Mouse (Mus musculus) urinary bladder, postnatal 10 days (tissue): ENCODE results near the gene Spsb4.

Experiments
- DNase-seq: peaks from one replicate; pipeline ENCODE4 v3.0.0; 2022; ENCODE audit warnings: low spot score

Spsb4 gene

GRCm38 (mm10) chr9:97017121-97017810 is 1.4 kb downstream of the Spsb4 start:
- no peak for DNase-seq

DNA sequence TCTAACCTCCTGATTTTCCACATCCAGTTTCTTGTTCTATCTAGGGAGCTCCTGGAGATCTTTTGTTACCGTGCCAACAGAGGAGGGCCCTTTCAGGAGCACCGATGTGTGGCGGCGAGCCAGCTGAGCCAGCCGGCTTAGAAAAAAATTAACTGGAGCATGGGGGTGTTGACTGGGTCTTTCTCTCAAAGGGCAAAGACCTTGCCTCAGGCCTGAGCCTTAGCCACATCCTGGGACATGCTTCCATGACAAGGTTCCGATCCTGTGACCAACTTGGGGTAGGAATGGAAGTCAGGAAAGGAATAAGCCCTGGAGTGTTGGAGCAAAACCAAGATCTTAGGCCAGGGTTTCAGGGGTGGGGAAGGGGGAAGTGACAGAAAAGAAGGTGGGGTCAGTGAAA is 2.9 kb downstream of the Spsb4 start:
- no peak for DNase-seq

DNA sequence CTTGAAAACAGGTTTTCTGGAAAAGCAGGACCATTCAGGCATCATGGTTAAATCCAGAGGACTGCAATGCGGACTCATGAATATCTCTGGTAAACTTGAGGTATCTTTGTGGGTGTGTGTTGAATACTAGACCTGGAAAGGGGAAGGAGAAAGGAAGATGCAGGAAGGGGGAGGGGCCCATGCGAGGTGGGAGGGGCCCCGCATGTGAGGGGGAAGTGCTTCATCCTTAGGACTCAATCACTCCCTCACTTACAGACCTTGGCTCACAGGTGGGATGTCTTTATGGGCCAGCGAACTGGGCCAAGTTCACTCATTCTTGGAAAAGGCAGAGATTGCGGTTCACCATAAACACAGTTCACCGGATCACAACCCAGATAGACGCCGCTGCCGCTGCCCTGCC is 4.9 kb downstream of the Spsb4 start:
- DNase-seq = no peak

DNA sequence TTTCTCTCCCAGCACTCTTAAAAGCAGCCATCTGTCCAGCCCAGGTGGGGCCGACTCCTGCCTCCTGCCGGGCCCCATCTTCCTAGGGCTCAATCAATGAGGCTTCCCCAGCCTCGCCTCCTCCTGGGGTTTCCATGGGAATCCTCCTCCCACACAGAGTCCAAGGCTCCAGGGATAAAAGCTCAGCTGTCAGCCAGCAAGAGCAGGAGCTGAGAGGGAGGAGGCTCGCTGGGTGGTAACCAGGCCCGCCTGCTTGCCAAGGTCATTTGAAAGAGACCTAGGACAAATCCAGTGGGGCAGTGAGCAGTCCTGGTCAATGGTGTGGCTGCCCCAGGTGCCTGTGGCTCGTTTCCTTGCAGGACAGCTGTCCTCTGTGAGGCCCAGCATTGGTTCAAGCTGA is 5.5 kb downstream of the Spsb4 start:
- no peak for DNase-seq

DNA sequence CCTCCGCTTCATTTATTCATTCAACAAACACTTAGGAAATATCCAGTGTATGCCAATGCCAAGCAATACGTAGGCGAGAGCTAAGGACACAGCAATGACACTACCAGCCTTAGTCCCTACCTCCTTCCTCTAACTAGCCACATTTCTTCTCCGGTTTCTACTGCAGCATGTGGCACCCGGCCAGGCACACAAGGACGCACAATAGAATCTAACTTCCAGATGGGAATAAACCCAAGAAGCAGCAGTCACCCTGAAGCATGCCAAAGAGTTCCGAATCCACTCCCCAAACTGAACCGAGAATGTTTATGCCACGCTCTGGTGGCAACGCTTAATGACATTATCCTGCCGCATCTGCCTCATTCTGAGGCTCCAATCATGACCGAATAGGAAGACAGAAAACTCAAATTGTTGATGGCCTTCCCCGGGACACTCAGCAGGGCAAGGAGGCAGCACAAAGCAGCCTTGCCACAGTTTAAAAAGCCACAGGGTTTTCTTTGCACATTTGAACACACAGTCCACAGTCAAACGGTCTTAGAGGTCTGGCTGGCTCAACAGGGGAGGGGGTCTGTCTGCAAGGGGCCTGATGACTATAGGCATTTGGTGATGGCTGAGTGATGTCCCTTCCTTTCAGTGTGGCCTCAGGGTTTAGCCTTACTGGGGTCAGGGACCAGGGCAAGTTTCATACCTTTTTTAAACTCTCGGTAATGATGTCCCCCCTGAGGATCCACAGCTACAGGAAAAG is 7.0 kb downstream of the Spsb4 start:
- DNase-seq = no peak

GRCm38 (mm10) chr9:97010447-97010846 is 8.2 kb downstream of the Spsb4 start:
- no peak for DNase-seq

GRCm38 (mm10) chr9:97004726-97005125 is 13.9 kb downstream of the Spsb4 start:
- DNase-seq = no peak

- DNase-seq = no peak
Observed at GRCm38 (mm10) chr9:97003173-97003572, 15.5 kb downstream of the Spsb4 start.

- no peak for DNase-seq
Observed at GRCm38 (mm10) chr9:97002654-97003053, 16.0 kb downstream of the Spsb4 start.

- no peak for DNase-seq
Observed at GRCm38 (mm10) chr9:97002025-97002424, 16.6 kb downstream of the Spsb4 start.

GRCm38 (mm10) chr9:97001458-97001857 is 17.2 kb downstream of the Spsb4 start:
- no peak for DNase-seq

DNA sequence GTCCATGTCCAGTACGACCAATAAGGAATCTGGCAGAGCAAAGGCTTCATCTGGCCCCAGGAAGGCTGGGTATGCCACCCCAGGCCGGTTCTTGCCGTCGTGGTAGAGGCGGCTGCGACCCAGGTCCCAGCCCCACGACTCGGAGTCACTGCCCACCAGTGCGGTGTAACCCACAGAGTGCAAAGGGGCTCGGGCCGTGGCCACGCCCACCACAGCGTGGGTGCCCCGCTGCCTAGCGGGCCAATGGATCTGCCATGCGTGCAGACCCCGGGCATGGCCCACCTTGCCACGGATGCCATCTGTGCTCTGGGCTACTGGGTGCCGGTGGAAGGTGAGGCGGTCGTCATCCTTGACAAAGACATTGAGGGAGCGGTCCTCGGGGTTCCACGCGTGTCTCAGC is 22.9 kb downstream of the Spsb4 start:
- no peak for DNase-seq

DNA sequence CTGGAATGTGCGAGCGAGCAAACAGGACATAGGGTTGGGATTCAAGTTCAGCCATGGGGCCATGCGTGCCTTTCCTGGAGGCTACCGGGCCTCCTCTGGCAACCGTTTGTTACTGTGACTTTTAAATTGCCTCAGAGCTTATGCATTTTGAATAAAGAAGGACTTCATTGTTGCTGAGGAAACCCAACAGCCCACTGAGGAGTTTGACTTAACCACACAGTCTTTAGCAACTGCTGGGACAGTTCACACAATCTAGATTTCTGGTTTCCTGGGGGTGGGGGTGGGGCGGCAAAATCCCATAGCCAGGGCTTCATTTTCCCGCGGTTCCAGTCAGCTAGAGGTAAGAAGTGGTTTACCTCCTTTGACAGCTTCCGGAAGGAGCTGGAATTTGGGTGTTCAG is 23.9 kb downstream of the Spsb4 start:
- DNase-seq = no peak

- DNase-seq = no peak
Observed at GRCm38 (mm10) chr9:96991118-96991517, 27.5 kb downstream of the Spsb4 start.

GRCm38 (mm10) chr9:96989389-96989990 is 29.2 kb downstream of the Spsb4 start:
- no peak for DNase-seq

- DNase-seq = no peak
Observed at GRCm38 (mm10) chr9:96986797-96987473, 31.7 kb downstream of the Spsb4 start.

DNA sequence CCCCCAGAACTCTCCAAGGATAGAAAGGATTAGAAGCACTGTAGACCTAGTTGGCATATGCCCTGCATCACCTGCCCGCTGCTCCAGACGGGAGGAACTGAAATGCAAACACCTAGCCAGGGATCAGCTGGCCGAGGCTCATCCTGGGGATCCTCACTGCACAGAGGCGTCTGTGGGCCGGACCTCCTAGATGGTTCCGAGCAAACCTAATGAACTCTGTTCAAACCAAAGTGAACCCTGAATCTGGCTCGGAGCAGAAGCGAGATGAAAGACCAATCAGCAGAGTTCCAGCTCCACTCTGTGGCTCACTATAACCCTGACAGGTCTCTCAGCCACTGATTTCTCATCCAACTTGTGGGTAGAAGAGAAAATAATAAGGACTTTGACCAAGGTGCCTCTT is 34.6 kb downstream of the Spsb4 start:
- no peak for DNase-seq

GRCm38 (mm10) chr9:96982940-96983339 is 35.7 kb downstream of the Spsb4 start:
- DNase-seq = no peak

- DNase-seq = no peak
Observed at GRCm38 (mm10) chr9:96982351-96982750, 36.3 kb downstream of the Spsb4 start.

DNA sequence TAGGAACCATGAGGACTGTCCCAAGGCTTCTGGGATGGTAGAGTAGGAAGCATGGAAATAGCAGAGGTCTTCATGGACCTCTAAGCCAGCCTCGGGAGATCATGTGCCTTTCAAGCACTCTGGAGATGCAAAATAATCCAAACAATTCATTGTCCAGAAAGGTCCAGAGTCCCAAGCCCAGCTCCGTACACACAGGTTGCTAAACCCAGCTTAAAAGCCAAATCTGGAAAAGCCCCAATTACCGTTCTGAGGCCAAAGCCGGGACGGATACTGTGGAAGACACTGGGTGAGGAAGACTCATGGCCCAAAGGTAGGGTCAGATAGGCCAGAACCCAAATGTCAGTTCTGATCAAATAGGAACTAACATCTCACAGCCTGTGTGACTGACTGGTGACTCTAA is 36.8 kb downstream of the Spsb4 start:
- no peak for DNase-seq

DNA sequence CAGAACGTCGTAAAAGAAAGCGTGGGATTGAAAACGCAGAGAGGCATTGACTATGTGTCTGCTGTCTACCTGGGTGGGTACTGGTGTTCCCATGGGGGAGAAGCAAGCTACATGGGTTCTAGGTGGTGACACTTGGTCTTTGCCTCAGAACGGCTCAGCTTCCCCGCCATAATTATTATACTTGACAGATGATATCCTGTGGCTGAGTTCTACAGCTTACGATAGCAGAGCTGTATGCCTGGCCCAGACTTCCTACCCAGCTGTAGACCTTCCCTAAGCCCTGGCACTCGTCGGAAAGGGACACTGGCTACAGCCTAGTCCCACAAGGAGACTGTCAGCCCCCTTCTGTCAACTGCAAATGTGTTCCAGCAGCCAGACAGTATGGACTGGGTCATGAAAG is 37.5 kb downstream of the Spsb4 start:
- no peak for DNase-seq

- no peak for DNase-seq
Observed at GRCm38 (mm10) chr9:96980037-96980997, 38.3 kb downstream of the Spsb4 start.
